Mouse (Mus musculus) forebrain, embryonic 15.5 days (tissue): ENCODE results near the gene Prkag3. TPM values are rescaled to one million over a fixed set of nuclear protein-coding genes. Genes with fewer than 3 reads are reported as not detected.

ENCODE experiments used
- ATAC-seq: fragments of 200-750 bp; cut with Nextera tagmentation; replicated peaks from 2 replicates; pipeline ENCODE4 v1.8.0; 2017; ENCODE audit warnings: mild to moderate bottlenecking, moderate TSS enrichment, moderate library complexity
- H3K27ac ChIP-seq: fragments of 300-500 bp; sonication (generic); replicated peaks from 2 replicates; pipeline ENCODE4 v1.5.1; 2015; ENCODE audit warnings: mild to moderate bottlenecking, inconsistent platforms
- H3K27me3 ChIP-seq: fragments of 300-500 bp; sonication (generic); 2 replicates; pipeline ENCODE4 v1.6.1; 2015; ENCODE audit warnings: inconsistent platforms
- H3K36me3 ChIP-seq: fragments of 300-500 bp; sonication (generic); 2 replicates; pipeline ENCODE4 v1.6.1; 2015; ENCODE audit warnings: mild to moderate bottlenecking, inconsistent platforms
- H3K4me1 ChIP-seq: fragments of 300-500 bp; sonication (generic); 2 replicates; pipeline ENCODE4 v1.6.1; 2015; ENCODE audit warnings: inconsistent platforms
- H3K4me2 ChIP-seq: fragments of 300-500 bp; sonication (generic); replicated peaks from 2 replicates; pipeline ENCODE4 v1.6.1; 2015; ENCODE audit warnings: mild to moderate bottlenecking, inconsistent platforms
- H3K4me3 ChIP-seq: fragments of 300-500 bp; sonication (generic); 2 replicates; pipeline ENCODE4 v1.5.1; 2015; ENCODE audit warnings: mild to moderate bottlenecking, inconsistent platforms
- H3K9ac ChIP-seq: fragments of 300-500 bp; sonication (generic); replicated peaks from 2 replicates; pipeline ENCODE4 v1.6.1; 2015; ENCODE audit warnings: mild to moderate bottlenecking, inconsistent platforms
- H3K9me3 ChIP-seq: fragments of 300-500 bp; sonication (generic); 2 replicates; pipeline ENCODE4 v1.6.1; 2016; ENCODE audit warnings: inconsistent platforms
- WGBS: fragments of 180-500 bp; shearing (Covaris S2); methylation state at CpG from one replicate; pipeline ENCODE4 v1.1.7; 2015; ENCODE audit warnings: mixed read lengths; 5-methylcytosine and 5-hydroxymethylcytosine counted together
- polyA plus RNA-seq: library from polyadenylated mRNA; unstranded; fragments of >200 nt; fragmentation: Nextera tagmentation; extraction: Ambion mirVana; gene quantifications from 2 replicates; pipeline ENCODE4 v1.2.1, GENCODE M21; 2015

Gene Prkag3
- polyA plus RNA-seq, 1 experiment from 2014 or later = not detected

GRCm38 (mm10) chr1:74782045-74782444 lies 33.0 kb upstream of the Prkag3 start:
- no peak overlapping the region for H3K4me3 ChIP-seq
- no peaks in the 10 kb centered on the region for H3K9me3 ChIP-seq
- no peak for ATAC-seq
- no peak overlapping the region for H3K9ac ChIP-seq
- peaks cover 13% of the 10 kb centered on the region for H3K4me1 ChIP-seq
- H3K27me3 ChIP-seq = peaks cover 83% of the 10 kb centered on the region
- no peak overlapping the region for H3K4me2 ChIP-seq
- H3K36me3 ChIP-seq = no peaks in the 10 kb centered on the region
- WGBS = 10% methylated on average over 14 of the region's 14 CpGs
- H3K27ac ChIP-seq = no peak overlapping the region

- WGBS = 28% methylated on average over 3 of the region's 3 CpGs
- H3K27me3 ChIP-seq = peaks cover 84% of the 10 kb centered on the region
- no peak for ATAC-seq
- H3K9me3 ChIP-seq = no peaks in the 10 kb centered on the region
- no peak overlapping the region for H3K4me2 ChIP-seq
- H3K27ac ChIP-seq = no peak overlapping the region
- H3K4me3 ChIP-seq = no peak overlapping the region
- no peaks in the 10 kb centered on the region for H3K36me3 ChIP-seq
- H3K9ac ChIP-seq = no peak overlapping the region
- H3K4me1 ChIP-seq = peaks cover 7% of the 10 kb centered on the region
Observed at GRCm38 (mm10) chr1:74778934-74779486, 30.0 kb upstream of the Prkag3 start.

- Histone ChIP-seq H3K9me3 (no peaks in the 10 kb centered on the region), H3K27me3 (peaks cover 83% of the 10 kb centered on the region), H3K4me1 (peaks cover 25% of the 10 kb centered on the region), H3K4me3 (no peak overlapping the region), H3K36me3 (no peaks in the 10 kb centered on the region), H3K27ac (no peak overlapping the region), H3K9ac (no peak overlapping the region), H3K4me2 (no peak overlapping the region)
- no peak for ATAC-seq
- WGBS = 9% methylated on average over 5 of the region's 5 CpGs
Observed at GRCm38 (mm10) chr1:74775816-74776215, 26.8 kb upstream of the Prkag3 start.

GRCm38 (mm10) chr1:74774062-74774461 lies 25.0 kb upstream of the Prkag3 start:
- 11% methylated on average over 7 of the region's 7 CpGs for WGBS
- no peak overlapping the region for H3K9ac ChIP-seq

GRCm38 (mm10) chr1:74773136-74773535 lies 24.1 kb upstream of the Prkag3 start:
- no peak overlapping the region for H3K9ac ChIP-seq
- H3K9me3 ChIP-seq = no peaks in the 10 kb centered on the region
- H3K36me3 ChIP-seq = no peaks in the 10 kb centered on the region
- under 1% methylated on average over 15 of the region's 15 CpGs for WGBS
- H3K27me3 ChIP-seq = peaks cover 86% of the 10 kb centered on the region
- no peak overlapping the region for H3K27ac ChIP-seq
- H3K4me1 ChIP-seq = peaks cover 29% of the 10 kb centered on the region
- H3K4me2 ChIP-seq = peak overlapping the region; percentile 88
- peak overlapping the region; percentile 26 for H3K4me3 ChIP-seq
- ATAC-seq = peak; percentile 85

More at GRCm38 (mm10) chr1:74774062-74774461, 25.0 kb upstream of the Prkag3 start:
- Histone ChIP-seq H3K36me3 (no peaks in the 10 kb centered on the region), H3K27ac (no peak overlapping the region), H3K4me1 (peaks cover 29% of the 10 kb centered on the region), H3K4me3 (no peak overlapping the region), H3K4me2 (no peak overlapping the region), H3K9me3 (no peaks in the 10 kb centered on the region), H3K27me3 (peaks cover 87% of the 10 kb centered on the region)
- ATAC-seq = no peak

- Histone ChIP-seq H3K27me3 (peaks cover 89% of the 10 kb centered on the region), H3K27ac (no peak overlapping the region), H3K4me2 (peak overlapping the region; percentile 88), H3K4me1 (peaks cover 29% of the 10 kb centered on the region), H3K9ac (peak overlapping the region; percentile 35), H3K9me3 (no peaks in the 10 kb centered on the region), H3K4me3 (peak overlapping the region; percentile 48), H3K36me3 (no peaks in the 10 kb centered on the region)
- WGBS = under 1% methylated on average over 36 of the region's 51 CpGs
- 0 out of 2 replicates have a peak, but pooled peaks have one; percentile 30 for ATAC-seq
Observed at GRCm38 (mm10) chr1:74771931-74772620, 23.1 kb upstream of the Prkag3 start.

- ATAC-seq = no peak
- H3K4me3 ChIP-seq = peak within 1 kb of the TSS; percentile 48
- no peak within 1 kb of the TSS for H3K27ac ChIP-seq
- WGBS = 3% methylated on average over 6 of the region's 8 CpGs
- H3K9ac ChIP-seq = peak within 1 kb of the TSS; percentile 35
- no peaks in the 10 kb centered on the region for H3K36me3 ChIP-seq
- peaks cover 85% of the 10 kb centered on the region for H3K27me3 ChIP-seq
- H3K9me3 ChIP-seq = no peaks in the 10 kb centered on the region
- H3K4me2 ChIP-seq = peak within 1 kb of the TSS; percentile 88
- H3K4me1 ChIP-seq = peaks cover 29% of the 10 kb centered on the region
Observed at GRCm38 (mm10) chr1:74771845-74771930, 22.7 kb upstream of the Prkag3 start, which contains the start of gene Wnt6. Gene Wnt6, plus strand, starts transcription at chr1:74771892.

- Histone ChIP-seq H3K4me1 (peaks cover 29% of the 10 kb centered on the region), H3K4me2 (peak overlapping the region; percentile 88), H3K9me3 (no peaks in the 10 kb centered on the region), H3K9ac (peak overlapping the region; percentile 35; the same call in 1 of the 2 replicates), H3K27ac (no peak overlapping the region), H3K4me3 (peak overlapping the region; percentile 48), H3K36me3 (no peaks in the 10 kb centered on the region), H3K27me3 (peaks cover 83% of the 10 kb centered on the region)
- no peak for ATAC-seq
- under 1% methylated on average over 25 of the region's 26 CpGs for WGBS
Observed at GRCm38 (mm10) chr1:74771467-74771844, 22.4 kb upstream of the Prkag3 start.

- ATAC-seq = no peak; the same call in 1 of the 2 replicates
- H3K4me3 ChIP-seq = peak overlapping the region; percentile 48
- H3K36me3 ChIP-seq = no peaks in the 10 kb centered on the region
- peaks cover 77% of the 10 kb centered on the region for H3K27me3 ChIP-seq
- under 1% methylated on average over 35 of the region's 35 CpGs for WGBS
- peak overlapping the region; percentile 88 for H3K4me2 ChIP-seq
- 0 out of 2 replicates have a peak overlapping the region, but pooled peaks have one; percentile 35 for H3K9ac ChIP-seq
- no peaks in the 10 kb centered on the region for H3K9me3 ChIP-seq
- H3K4me1 ChIP-seq = peaks cover 29% of the 10 kb centered on the region
- H3K27ac ChIP-seq = no peak overlapping the region
Observed at GRCm38 (mm10) chr1:74770727-74771466, 21.9 kb upstream of the Prkag3 start.

- Histone ChIP-seq H3K36me3 (no peaks in the 10 kb centered on the region), H3K4me3 (no peak overlapping the region), H3K4me1 (no peaks in the 10 kb centered on the region), H3K9me3 (no peaks in the 10 kb centered on the region), H3K27me3 (peaks cover 13% of the 10 kb centered on the region), H3K9ac (no peak overlapping the region), H3K27ac (no peak overlapping the region), H3K4me2 (no peak overlapping the region)
- no peak for ATAC-seq
- WGBS = 2% methylated on average over 6 of the region's 6 CpGs
Observed at GRCm38 (mm10) chr1:74763081-74763480, 14.1 kb upstream of the Prkag3 start.

- Histone ChIP-seq H3K4me1 (no peaks in the 10 kb centered on the region), H3K27me3 (peaks cover 3% of the 10 kb centered on the region), H3K27ac (no peak overlapping the region), H3K4me3 (no peak overlapping the region), H3K9ac (no peak overlapping the region), H3K9me3 (no peaks in the 10 kb centered on the region), H3K4me2 (no peak overlapping the region), H3K36me3 (no peaks in the 10 kb centered on the region)
- 28% methylated on average over 4 of the region's 4 CpGs for WGBS
- no peak for ATAC-seq
Observed at GRCm38 (mm10) chr1:74759773-74760172, 10.8 kb upstream of the Prkag3 start.

- Histone ChIP-seq H3K27ac (no peak overlapping the region), H3K36me3 (no peaks in the 10 kb centered on the region), H3K9ac (no peak overlapping the region), H3K9me3 (no peaks in the 10 kb centered on the region), H3K4me2 (no peak overlapping the region), H3K27me3 (peaks cover 3% of the 10 kb centered on the region; the same call in 1 of the 2 replicates), H3K4me3 (no peak overlapping the region), H3K4me1 (no peaks in the 10 kb centered on the region)
- ATAC-seq = no peak
- WGBS = 78% methylated on average over 5 of the region's 5 CpGs
Observed at GRCm38 (mm10) chr1:74754175-74754785, 5.3 kb upstream of the Prkag3 start.
